Mouse (Mus musculus) liver, embryonic 15.5 days (tissue): ENCODE results near the gene Thada. TPM values are rescaled to one million over a fixed set of nuclear protein-coding genes. Genes with fewer than 3 reads are reported as not detected.

Experiments used
- ATAC-seq: fragments of 200-750 bp; cut with Nextera tagmentation; 2 replicates; pipeline ENCODE4 v1.8.0; 2017; ENCODE audit warnings: moderate number of reproducible peaks, mild to moderate bottlenecking, moderate library complexity; ENCODE audit not compliant: insufficient read depth
- H3K27ac ChIP-seq: fragments of 300-500 bp; sonication (generic); replicated peaks from 2 replicates; pipeline ENCODE4 v1.5.1; 2015; ENCODE audit warnings: mild to moderate bottlenecking, inconsistent platforms
- H3K27me3 ChIP-seq: fragments of 300-500 bp; sonication (generic); 2 replicates; pipeline ENCODE4 v1.6.1; 2015; ENCODE audit warnings: mild to moderate bottlenecking, inconsistent platforms
- H3K36me3 ChIP-seq: fragments of 300-500 bp; sonication (generic); replicated peaks from 2 replicates; pipeline ENCODE4 v1.6.1; 2015; ENCODE audit warnings: moderate library complexity, mild to moderate bottlenecking, inconsistent platforms
- H3K4me1 ChIP-seq: fragments of 300-500 bp; sonication (generic); replicated peaks from 2 replicates; pipeline ENCODE4 v1.6.1; 2015; ENCODE audit warnings: inconsistent platforms
- H3K4me2 ChIP-seq: fragments of 300-500 bp; sonication (generic); 2 replicates; pipeline ENCODE4 v1.6.1; 2015; ENCODE audit warnings: moderate library complexity, mild to moderate bottlenecking, inconsistent platforms
- H3K4me3 ChIP-seq: fragments of 300-500 bp; sonication (generic); replicated peaks from 2 replicates; pipeline ENCODE4 v1.5.1; 2015; ENCODE audit warnings: mild to moderate bottlenecking, inconsistent platforms
- H3K9ac ChIP-seq: fragments of 300-500 bp; sonication (generic); 2 replicates; pipeline ENCODE4 v1.6.1; 2015; ENCODE audit warnings: moderate library complexity, mild to moderate bottlenecking, inconsistent platforms
- H3K9me3 ChIP-seq: fragments of 300-500 bp; sonication (generic); replicated peaks from 2 replicates; pipeline ENCODE4 v1.6.1; 2016; ENCODE audit warnings: inconsistent platforms
- WGBS: fragments of 180-500 bp; shearing (Covaris S2); methylation state at CpG from one replicate; pipeline ENCODE4 v1.1.7; 2015; ENCODE audit warnings: mixed read lengths; ENCODE audit not compliant: insufficient replicate concordance; 5-methylcytosine and 5-hydroxymethylcytosine counted together
- polyA plus RNA-seq: library from polyadenylated mRNA; unstranded; fragments of >200 nt; fragmentation: Nextera tagmentation; extraction: Ambion mirVana; gene quantifications from 2 replicates; pipeline ENCODE4 v1.2.1, GENCODE M21; 2015

The Thada gene
- polyA plus RNA-seq, 1 experiment from 2014 or later: 2.3 TPM

- Histone ChIP-seq H3K36me3 (peaks cover 66% of the 10 kb centered on the region), H3K4me1 (no peaks in the 10 kb centered on the region), H3K4me3 (no peak overlapping the region), H3K27ac (no peak overlapping the region), H3K4me2 (no peak overlapping the region), H3K9ac (no peak overlapping the region), H3K9me3 (no peaks in the 10 kb centered on the region), H3K27me3 (no peaks in the 10 kb centered on the region)
- no peak for ATAC-seq
- 61% methylated on average over 4 of the region's 4 CpGs for WGBS
Observed at GRCm38 (mm10) chr17:84435012-84435411, 31.0 kb downstream of the Thada start.

- peaks cover 67% of the 10 kb centered on the region for H3K36me3 ChIP-seq
- H3K27me3 ChIP-seq: no peaks in the 10 kb centered on the region
- no peaks in the 10 kb centered on the region for H3K9me3 ChIP-seq
Observed at GRCm38 (mm10) chr17:84434233-84434632, 31.8 kb downstream of the Thada start.

GRCm38 (mm10) chr17:84431991-84432390 lies 34.0 kb downstream of the Thada start:
- Histone ChIP-seq H3K9me3 (no peaks in the 10 kb centered on the region), H3K27ac (no peak overlapping the region), H3K4me2 (no peak overlapping the region), H3K4me1 (no peaks in the 10 kb centered on the region), H3K36me3 (peaks cover 66% of the 10 kb centered on the region), H3K27me3 (no peaks in the 10 kb centered on the region), H3K9ac (no peak overlapping the region), H3K4me3 (no peak overlapping the region)
- WGBS: 62% methylated on average over 5 of the region's 5 CpGs
- no peak for ATAC-seq

More at GRCm38 (mm10) chr17:84434233-84434632, 31.8 kb downstream of the Thada start:
- H3K4me3 ChIP-seq: no peak overlapping the region
- ATAC-seq: no peak
- no peak overlapping the region for H3K9ac ChIP-seq
- no peak overlapping the region for H3K4me2 ChIP-seq
- H3K27ac ChIP-seq: no peak overlapping the region
- H3K4me1 ChIP-seq: no peaks in the 10 kb centered on the region

- peaks cover 56% of the 10 kb centered on the region for H3K36me3 ChIP-seq
- H3K9me3 ChIP-seq: no peaks in the 10 kb centered on the region
- no peak for ATAC-seq
- no peak overlapping the region for H3K4me2 ChIP-seq
- H3K27ac ChIP-seq: no peak overlapping the region
- no peaks in the 10 kb centered on the region for H3K27me3 ChIP-seq
- WGBS: 83% methylated on average over 1 of the region's 1 CpGs
- no peak overlapping the region for H3K9ac ChIP-seq
- peaks cover 9% of the 10 kb centered on the region; the same call in 1 of the 2 replicates for H3K4me1 ChIP-seq
- H3K4me3 ChIP-seq: no peak overlapping the region
Observed at GRCm38 (mm10) chr17:84424258-84424657, 41.7 kb downstream of the Thada start.

GRCm38 (mm10) chr17:84422916-84423315 lies 43.1 kb downstream of the Thada start:
- WGBS: 78% methylated on average over 8 of the region's 8 CpGs

GRCm38 (mm10) chr17:84422001-84422785 lies 43.8 kb downstream of the Thada start:
- ATAC-seq: no peak
- Histone ChIP-seq H3K27ac (no peak overlapping the region), H3K36me3 (peaks cover 46% of the 10 kb centered on the region)

More at GRCm38 (mm10) chr17:84422916-84423315, 43.1 kb downstream of the Thada start:
- ATAC-seq: no peak
- H3K27ac ChIP-seq: no peak overlapping the region
- peaks cover 46% of the 10 kb centered on the region for H3K36me3 ChIP-seq
- no peaks in the 10 kb centered on the region for H3K27me3 ChIP-seq
- peaks cover 9% of the 10 kb centered on the region; the same call in 1 of the 2 replicates for H3K4me1 ChIP-seq
- no peak overlapping the region for H3K4me2 ChIP-seq
- H3K4me3 ChIP-seq: no peak overlapping the region
- no peak overlapping the region for H3K9ac ChIP-seq
- H3K9me3 ChIP-seq: no peaks in the 10 kb centered on the region

GRCm38 (mm10) chr17:84421042-84421441 lies 45.0 kb downstream of the Thada start:
- Histone ChIP-seq H3K36me3 (peaks cover 37% of the 10 kb centered on the region), H3K27ac (no peak overlapping the region)

More at GRCm38 (mm10) chr17:84422001-84422785, 43.8 kb downstream of the Thada start:
- Histone ChIP-seq H3K9ac (no peak overlapping the region), H3K4me2 (no peak overlapping the region), H3K4me1 (peaks cover 9% of the 10 kb centered on the region; the same call in 1 of the 2 replicates), H3K9me3 (no peaks in the 10 kb centered on the region), H3K4me3 (no peak overlapping the region), H3K27me3 (no peaks in the 10 kb centered on the region)
- 77% methylated on average over 4 of the region's 4 CpGs for WGBS

GRCm38 (mm10) chr17:84420276-84420639 lies 45.7 kb downstream of the Thada start:
- H3K4me3 ChIP-seq: no peak overlapping the region
- no peak overlapping the region for H3K4me2 ChIP-seq
- no peaks in the 10 kb centered on the region for H3K27me3 ChIP-seq
- H3K36me3 ChIP-seq: peaks cover 31% of the 10 kb centered on the region
- WGBS: 62% methylated on average over 3 of the region's 3 CpGs
- no peak for ATAC-seq
- H3K9me3 ChIP-seq: no peaks in the 10 kb centered on the region
- H3K4me1 ChIP-seq: peaks cover 9% of the 10 kb centered on the region; the same call in 1 of the 2 replicates
- 0 out of 2 replicates have a peak overlapping the region, but pooled peaks have one; percentile 14 for H3K27ac ChIP-seq
- H3K9ac ChIP-seq: no peak overlapping the region

More at GRCm38 (mm10) chr17:84421042-84421441, 45.0 kb downstream of the Thada start:
- peaks cover 9% of the 10 kb centered on the region; the same call in 1 of the 2 replicates for H3K4me1 ChIP-seq
- ATAC-seq: no peak
- H3K4me2 ChIP-seq: no peak overlapping the region
- no peaks in the 10 kb centered on the region for H3K9me3 ChIP-seq
- no peak overlapping the region for H3K9ac ChIP-seq
- H3K27me3 ChIP-seq: no peaks in the 10 kb centered on the region
- H3K4me3 ChIP-seq: no peak overlapping the region
- WGBS: 83% methylated on average over 4 of the region's 4 CpGs

GRCm38 (mm10) chr17:84419326-84420275 lies 46.4 kb downstream of the Thada start:
- Histone ChIP-seq H3K36me3 (peaks cover 27% of the 10 kb centered on the region), H3K27ac (0 out of 2 replicates have a peak overlapping the region, but pooled peaks have one; percentile 14), H3K4me3 (no peak overlapping the region), H3K9ac (no peak overlapping the region), H3K4me1 (peaks cover 9% of the 10 kb centered on the region; the same call in 1 of the 2 replicates), H3K27me3 (no peaks in the 10 kb centered on the region), H3K4me2 (no peak overlapping the region), H3K9me3 (no peaks in the 10 kb centered on the region)
- 40% methylated on average over 11 of the region's 11 CpGs for WGBS
- ATAC-seq: peak; percentile 63

GRCm38 (mm10) chr17:84415936-84416335 lies 50.1 kb downstream of the Thada start:
- H3K27ac ChIP-seq: no peak overlapping the region
- no peaks in the 10 kb centered on the region for H3K27me3 ChIP-seq
- no peak overlapping the region for H3K4me2 ChIP-seq
- peaks cover 12% of the 10 kb centered on the region for H3K36me3 ChIP-seq
- H3K9me3 ChIP-seq: no peaks in the 10 kb centered on the region
- no peak for ATAC-seq
- H3K4me1 ChIP-seq: peaks cover 9% of the 10 kb centered on the region; the same call in 1 of the 2 replicates
- H3K9ac ChIP-seq: no peak overlapping the region
- no peak overlapping the region for H3K4me3 ChIP-seq
- 77% methylated on average over 3 of the region's 3 CpGs for WGBS

- no peak for ATAC-seq
- H3K4me2 ChIP-seq: no peak overlapping the region
- no peaks in the 10 kb centered on the region for H3K9me3 ChIP-seq
- no peaks in the 10 kb centered on the region for H3K27me3 ChIP-seq
- no peak overlapping the region for H3K27ac ChIP-seq
- no peak overlapping the region for H3K4me3 ChIP-seq
- 77% methylated on average over 1 of the region's 1 CpGs for WGBS
- H3K4me1 ChIP-seq: no peaks in the 10 kb centered on the region
- 0 out of 2 replicates have a peak, but pooled peaks cover 11% of the 10 kb centered on the region for H3K36me3 ChIP-seq
- no peak overlapping the region for H3K9ac ChIP-seq
Observed at GRCm38 (mm10) chr17:84408731-84409130, 57.3 kb downstream of the Thada start.
